Mouse (Mus musculus) liver, embryonic 14.5 days (tissue): ENCODE results near the gene Elk3.

ENCODE experiments used
- CTCF ChIP-seq: IDR thresholded peaks from 2 replicates; pipeline ENCODE4 v1.5.1; 2016; ENCODE audit warnings: antibody characterized with exemption, low read depth, control low read depth
- EP300 ChIP-seq: IDR thresholded peaks from 2 replicates; pipeline ENCODE4 v1.6.1; 2016; ENCODE audit warnings: antibody characterized with exemption, low read depth

- TF ChIP-seq EP300 (no peak), CTCF (no peak)
Measured at GRCm38 (mm10) chr10:93198958-93199357, 112.0 kb downstream of the Elk3 start.
